In genomic region chr4:135085077-135085853, GRCm38 (mm10) we compare ENCODE assay signal across 14 mouse cellular contexts. TPM values are rescaled to one million over a fixed set of nuclear protein-coding genes. Genes with fewer than 3 reads are reported as not detected.
DNase-seq lines count a peak whose midpoint lies in the region; ATAC-seq and TF ChIP-seq lines count a peak whose summit lies in the region.
"Had no signal": no experiment of that assay in that cellular context is flagged by ENCODE, and none has a peak within 500 bp of the region (broad histone marks: within the 10 kb centered on the region; RNA-seq: fewer than 3 reads in every experiment).

No protein-coding gene starts in this region.

- no peak for TF ChIP-seq EP300 in ES-Bruce4 (IDR thresholded peaks at IDR 0.05; ENCODE audit: insufficient read depth, low read depth, low read length)

- no peak for ATAC-seq in liver, embryonic 13.5 days (ENCODE audit: low read depth)
- ATAC-seq in hematopoietic stem cell, adult 5-6 weeks (replicated peaks in 1 of 2; ENCODE audit: insufficient read depth in 1 of 2, low FRiP score in 2 of 2, low TSS enrichment in 1 of 2, low read depth in 1 of 2, poor library complexity in 2 of 2, severe bottlenecking in 2 of 2) = peak; percentile 75 to 77
- ATAC-seq: forebrain, embryonic 15.5 days had no signal

- H3K9me3 ChIP-seq in liver, embryonic 13.5 days (replicated peaks) = no peaks in the 10 kb centered on the region
- H3K9me3 ChIP-seq in ES-Bruce4 (replicated peaks; ENCODE audit: control insufficient read depth, insufficient read depth, low read length, poor library complexity, severe bottlenecking) = no peaks in the 10 kb centered on the region
- H3K9me3 ChIP-seq: forebrain, embryonic 15.5 days; hindbrain, embryonic 13.5 days had no signal

- WGBS in liver, embryonic 13.5 days (ENCODE audit: insufficient replicate concordance) = 36% methylated on average over 13 of the region's 13 CpGs
- WGBS in kidney, adult 2 months = 71% methylated on average over 13 of the region's 13 CpGs

- no peaks in the 10 kb centered on the region for H3K36me3 ChIP-seq in liver, embryonic 13.5 days
- no peaks in the 10 kb centered on the region for H3K36me3 ChIP-seq in ES-Bruce4 (ENCODE audit: control insufficient read depth, insufficient read depth, low read length, poor library complexity, severe bottlenecking)
- H3K36me3 ChIP-seq in kidney, adult 2 months (ENCODE audit: control insufficient read depth, insufficient read depth, low read length) = no peaks in the 10 kb centered on the region
- H3K36me3 ChIP-seq: forebrain, embryonic 15.5 days; hindbrain, embryonic 13.5 days had no signal

- H3K27me3 ChIP-seq in liver, embryonic 13.5 days = 0 out of 2 replicates have a peak, but pooled peaks cover 2% of the 10 kb centered on the region
- H3K27me3 ChIP-seq in ES-Bruce4 (ENCODE audit: control insufficient read depth, insufficient read depth, low read length, poor library complexity, severe bottlenecking) = no peaks in the 10 kb centered on the region; the same call in 1 of the 2 replicates
- H3K27me3 ChIP-seq in kidney, adult 2 months (replicated peaks; ENCODE audit: control insufficient read depth, insufficient read depth, low read length) = no peaks in the 10 kb centered on the region
- H3K27me3 ChIP-seq: forebrain, embryonic 15.5 days had no signal

- H3K4me2 ChIP-seq in liver, embryonic 13.5 days = no peak overlapping the region
- H3K4me2 ChIP-seq: forebrain, embryonic 15.5 days; hindbrain, embryonic 13.5 days had no signal

- no peaks in the 10 kb centered on the region for H3K4me1 ChIP-seq in liver, embryonic 13.5 days (replicated peaks)
- H3K4me1 ChIP-seq in ES-Bruce4 (ENCODE audit: control insufficient read depth, insufficient read depth, low read length) = no peaks in the 10 kb centered on the region
- no peaks in the 10 kb centered on the region for H3K4me1 ChIP-seq in kidney, adult 2 months (ENCODE audit: control insufficient read depth, insufficient read depth, low read length)
- H3K4me1 ChIP-seq: forebrain, embryonic 15.5 days had no signal

- H3K4me3 ChIP-seq in liver, embryonic 13.5 days (replicated peaks) = no peak overlapping the region
- H3K4me3 ChIP-seq in ES-Bruce4 (ENCODE audit: low read depth, low read length) = no peak overlapping the region
- no peak overlapping the region for H3K4me3 ChIP-seq in kidney, adult 2 months (ENCODE audit: insufficient read depth, low read depth, low read length)
- H3K4me3 ChIP-seq: forebrain, embryonic 15.5 days; hindbrain, embryonic 13.5 days had no signal

- no peak overlapping the region for H3K27ac ChIP-seq in liver, embryonic 13.5 days
- no peak overlapping the region for H3K27ac ChIP-seq in ES-Bruce4 (ENCODE audit: insufficient read depth, low read length)
- no peak overlapping the region for H3K27ac ChIP-seq in kidney, adult 2 months (ENCODE audit: insufficient read depth, low read depth, low read length)
- H3K27ac ChIP-seq: forebrain, embryonic 15.5 days; hindbrain, embryonic 13.5 days had no signal

- peak; percentile 68 for TF ChIP-seq CTCF in ES-Bruce4 (IDR thresholded peaks at IDR 0.05; ENCODE audit: low read depth, low read length)
- TF ChIP-seq CTCF in kidney, adult 2 months (conservative IDR thresholded peaks at IDR 0.05; ENCODE audit: insufficient read depth, insufficient read length, low read depth, low read length) = no peak

- DNase-seq in liver, embryonic 13.5 days = no peak
- DNase-seq in liver = no peak
- peak; percentile 42 to 46 for DNase-seq in B cell, adult 2 months
- no peak for DNase-seq in ovary, adult 18-20 months (ENCODE audit: low spot score)
- no peak for DNase-seq in kidney, adult 2 months
- DNase-seq: adrenal gland, postnatal 36 days; cerebellum, postnatal 14 days; heart, adult 11 months; lung, adult 18-20 months had no signal

- 0 out of 2 replicates have a peak overlapping the region, but pooled peaks have one; percentile 6 for H3K9ac ChIP-seq in liver, embryonic 13.5 days
- H3K9ac ChIP-seq in ES-Bruce4 (ENCODE audit: low read depth, poor library complexity, severe bottlenecking) = no peak overlapping the region
- H3K9ac ChIP-seq: forebrain, embryonic 15.5 days; hindbrain, embryonic 13.5 days had no signal

- TF ChIP-seq POLR2A in ES-Bruce4 (IDR thresholded peaks at IDR 0.05; ENCODE audit: insufficient read depth, low read length) = no peak
- TF ChIP-seq POLR2A in kidney, adult 2 months (IDR thresholded peaks at IDR 0.05; ENCODE audit: low read depth, low read length) = no peak

RNA-seq across cellular contexts. Expression of gene Runx3, which starts 35.2 kb away (rescaled TPM):
- polyA plus RNA-seq in liver, embryonic 13.5 days (2015; fragmentation: Nextera tagmentation; extraction: Ambion mirVana) = 0.79 and 0.83 TPM in 2 replicates
- polyA plus RNA-seq in ES-Bruce4 (2011; ENCODE audit: insufficient read depth, insufficient read length, low read depth, missing spikeins) = 0.76 and 1.1 TPM in 2 replicates
- total RNA-seq in hematopoietic stem cell, adult 5-6 weeks (2017) = 12.9 and 30.4 TPM in 2 replicates
- 0.65 and 1.4 TPM in 2 replicates for polyA plus RNA-seq in kidney, adult 2 months (2012; rRNA removed)
- polyA plus RNA-seq: forebrain, embryonic 15.5 days; kidney, embryonic 16.5 days had no signal

Comparison
In these comparisons a context has a peak if more than half of its experiments do, and no peak if none do; other contexts are left out.
1. DNase-seq: peak in B cell, adult 2 months (2 of 2); none in liver, embryonic 13.5 days (single experiment), liver (single experiment), ovary, adult 18-20 months (single experiment) and kidney, adult 2 months (single experiment).